Mouse (Mus musculus) right cerebral cortex, postnatal 14 days (tissue): ENCODE data around the gene Cenpu.
A peak's percentile ranks its signal among the peaks of the same experiment; 100 is the strongest.

Source experiments
- DNase-seq: peaks from one replicate; pipeline ENCODE4 v3.0.0; 2022

The Cenpu gene

GRCm38 (mm10) chr8:46551615-46552440 is at the start of gene Cenpu:
TSS of gene Cenpu (plus strand) at chr8:46552028.
- peak; percentile 99 for DNase-seq

GRCm38 (mm10) chr8:46502333-46503071 is 49.3 kb upstream of the Cenpu start:
- DNase-seq = no peak

- DNase-seq = no peak
These were observed 48.6 kb upstream of the Cenpu start for GRCm38 (mm10) chr8:46503072-46503695.

GRCm38 (mm10) chr8:46504196-46504595 is 47.6 kb upstream of the Cenpu start:
- no peak for DNase-seq

GRCm38 (mm10) chr8:46508488-46509395 is 43.1 kb upstream of the Cenpu start:
- DNase-seq = no peak

GRCm38 (mm10) chr8:46509474-46509873 is 42.4 kb upstream of the Cenpu start:
- DNase-seq = no peak

- no peak for DNase-seq
These were observed 40.5 kb upstream of the Cenpu start for GRCm38 (mm10) chr8:46511336-46511735.

- DNase-seq = no peak
These were observed 39.3 kb upstream of the Cenpu start for GRCm38 (mm10) chr8:46512538-46512937.

- no peak for DNase-seq
These were observed 37.8 kb upstream of the Cenpu start for GRCm38 (mm10) chr8:46514027-46514426.

GRCm38 (mm10) chr8:46520667-46521066 is 31.2 kb upstream of the Cenpu start:
- DNase-seq = no peak

- DNase-seq = no peak
These were observed 25.7 kb upstream of the Cenpu start for GRCm38 (mm10) chr8:46526098-46526497.

- no peak for DNase-seq
These were observed 25.0 kb upstream of the Cenpu start for GRCm38 (mm10) chr8:46526821-46527220.

GRCm38 (mm10) chr8:46529508-46529907 is 22.3 kb upstream of the Cenpu start:
- no peak for DNase-seq

- no peak for DNase-seq
These were observed 21.3 kb upstream of the Cenpu start for GRCm38 (mm10) chr8:46530541-46530940.

- DNase-seq = no peak
These were observed 17.9 kb upstream of the Cenpu start for GRCm38 (mm10) chr8:46533926-46534325.

- no peak for DNase-seq
These were observed 12.1 kb upstream of the Cenpu start for GRCm38 (mm10) chr8:46539701-46540100.

GRCm38 (mm10) chr8:46543191-46543590 is 8.6 kb upstream of the Cenpu start:
- no peak for DNase-seq

GRCm38 (mm10) chr8:46543662-46544061 is 8.2 kb upstream of the Cenpu start:
- no peak for DNase-seq

GRCm38 (mm10) chr8:46545854-46546253 is 6.0 kb upstream of the Cenpu start:
- no peak for DNase-seq

- DNase-seq = no peak
These were observed 5.2 kb upstream of the Cenpu start for GRCm38 (mm10) chr8:46546431-46547176.

GRCm38 (mm10) chr8:46547245-46547644 is 4.6 kb upstream of the Cenpu start:
- no peak for DNase-seq

GRCm38 (mm10) chr8:46550058-46550457 is 1.8 kb upstream of the Cenpu start:
- no peak for DNase-seq
